Mouse (Mus musculus): ENCODE results near the gene Gm20458. TPM values are rescaled to one million over a fixed set of nuclear protein-coding genes. Genes with fewer than 3 reads are reported as not detected.

The Gm20458 gene
- polyA plus RNA-seq, 1 experiment from 2014 or later, result 17.9 TPM

GRCm38 (mm10) chr2:164445399-164446085 lies 15.2 kb upstream of the Gm20458 start:
- whole genome bisulfite sequencing, result 78% methylated on average over 3 of the region's 3 CpGs
- H3K4me2 ChIP-seq, result no peak overlapping the region
- ATAC-seq (ENCODE audit: insufficient read depth, low FRiP score, low read depth), result no peak
- H3K27me3 ChIP-seq (replicated peaks), result no peaks in the 10 kb centered on the region
- H3K9ac ChIP-seq, result no peak overlapping the region
- H3K9me3 ChIP-seq, result no peaks in the 10 kb centered on the region
- no peaks in the 10 kb centered on the region for H3K36me3 ChIP-seq
- peaks cover 18% of the 10 kb centered on the region for H3K4me1 ChIP-seq
- no peak overlapping the region for H3K27ac ChIP-seq
- H3K4me3 ChIP-seq (replicated peaks), result no peak overlapping the region

GRCm38 (mm10) chr2:164446086-164446469 lies 14.7 kb upstream of the Gm20458 start:
- no peaks in the 10 kb centered on the region for H3K36me3 ChIP-seq
- no peak overlapping the region for H3K9ac ChIP-seq
- H3K27me3 ChIP-seq (replicated peaks), result no peaks in the 10 kb centered on the region
- peaks cover 18% of the 10 kb centered on the region for H3K4me1 ChIP-seq
- no peak overlapping the region for H3K4me2 ChIP-seq
- H3K9me3 ChIP-seq, result no peaks in the 10 kb centered on the region
- no peak for ATAC-seq (ENCODE audit: insufficient read depth, low FRiP score, low read depth)
- WGBS, result 66% methylated on average over 3 of the region's 3 CpGs
- no peak overlapping the region for H3K4me3 ChIP-seq (replicated peaks)
- no peak overlapping the region for H3K27ac ChIP-seq

- Histone ChIP-seq H3K4me3 (replicated peaks) (no peak overlapping the region), H3K9ac (no peak overlapping the region), H3K4me1 (peaks cover 9% of the 10 kb centered on the region), H3K9me3 (no peaks in the 10 kb centered on the region), H3K4me2 (no peak overlapping the region), H3K27ac (no peak overlapping the region), H3K27me3 (replicated peaks) (no peaks in the 10 kb centered on the region), H3K36me3 (no peaks in the 10 kb centered on the region)
- 90% methylated on average over 1 of the region's 1 CpGs for WGBS
- no peak for ATAC-seq (ENCODE audit: insufficient read depth, low FRiP score, low read depth)
Measured at GRCm38 (mm10) chr2:164448140-164448539, 12.6 kb upstream of the Gm20458 start.

GRCm38 (mm10) chr2:164448921-164449320 lies 11.8 kb upstream of the Gm20458 start:
- WGBS, result 56% methylated on average over 5 of the region's 5 CpGs
- H3K27ac ChIP-seq, result no peak overlapping the region

GRCm38 (mm10) chr2:164449341-164450042 lies 11.3 kb upstream of the Gm20458 start:
- Histone ChIP-seq H3K27me3 (replicated peaks) (no peaks in the 10 kb centered on the region), H3K4me3 (replicated peaks) (no peak overlapping the region), H3K4me2 (no peak overlapping the region), H3K9ac (no peak overlapping the region), H3K4me1 (peaks cover 5% of the 10 kb centered on the region; the same call in 1 of the 2 replicates), H3K27ac (no peak overlapping the region), H3K9me3 (no peaks in the 10 kb centered on the region), H3K36me3 (no peaks in the 10 kb centered on the region)
- ATAC-seq (ENCODE audit: insufficient read depth, low FRiP score, low read depth), result no peak
- 77% methylated on average over 14 of the region's 14 CpGs for WGBS

More at GRCm38 (mm10) chr2:164448921-164449320, 11.8 kb upstream of the Gm20458 start:
- Histone ChIP-seq H3K4me2 (no peak overlapping the region), H3K4me1 (peaks cover 3% of the 10 kb centered on the region; the same call in 1 of the 2 replicates), H3K9ac (no peak overlapping the region), H3K36me3 (no peaks in the 10 kb centered on the region), H3K9me3 (no peaks in the 10 kb centered on the region), H3K27me3 (replicated peaks) (no peaks in the 10 kb centered on the region), H3K4me3 (replicated peaks) (no peak overlapping the region)
- ATAC-seq (ENCODE audit: insufficient read depth, low FRiP score, low read depth), result no peak

- WGBS, result 56% methylated on average over 13 of the region's 13 CpGs
- Histone ChIP-seq H3K36me3 (no peaks in the 10 kb centered on the region), H3K9ac (no peak overlapping the region), H3K9me3 (no peaks in the 10 kb centered on the region), H3K4me1 (peaks cover 26% of the 10 kb centered on the region), H3K4me3 (replicated peaks) (no peak overlapping the region), H3K27me3 (replicated peaks) (no peaks in the 10 kb centered on the region), H3K27ac (no peak overlapping the region), H3K4me2 (no peak overlapping the region)
- no peak for ATAC-seq (ENCODE audit: insufficient read depth, low FRiP score, low read depth)
Measured at GRCm38 (mm10) chr2:164452000-164452676, 8.6 kb upstream of the Gm20458 start.

- H3K4me1 ChIP-seq, result peaks cover 26% of the 10 kb centered on the region
- no peak overlapping the region for H3K9ac ChIP-seq
- no peaks in the 10 kb centered on the region for H3K27me3 ChIP-seq (replicated peaks)
- no peak overlapping the region for H3K4me3 ChIP-seq (replicated peaks)
- H3K36me3 ChIP-seq, result no peaks in the 10 kb centered on the region
- ATAC-seq (ENCODE audit: insufficient read depth, low FRiP score, low read depth), result no peak
- H3K27ac ChIP-seq, result no peak overlapping the region
- WGBS, result 66% methylated on average over 14 of the region's 14 CpGs
- no peaks in the 10 kb centered on the region for H3K9me3 ChIP-seq
- H3K4me2 ChIP-seq, result no peak overlapping the region
Measured at GRCm38 (mm10) chr2:164453047-164453757, 7.6 kb upstream of the Gm20458 start.

GRCm38 (mm10) chr2:164453887-164454500 lies 6.8 kb upstream of the Gm20458 start:
- no peak for ATAC-seq (ENCODE audit: insufficient read depth, low FRiP score, low read depth)
- Histone ChIP-seq H3K9ac (no peak overlapping the region), H3K27ac (0 out of 2 replicates have a peak overlapping the region, but pooled peaks have one; percentile 79), H3K4me2 (no peak overlapping the region), H3K36me3 (no peaks in the 10 kb centered on the region), H3K27me3 (replicated peaks) (no peaks in the 10 kb centered on the region), H3K4me3 (replicated peaks) (no peak overlapping the region), H3K9me3 (no peaks in the 10 kb centered on the region), H3K4me1 (peaks cover 26% of the 10 kb centered on the region)
- WGBS, result 60% methylated on average over 7 of the region's 7 CpGs

GRCm38 (mm10) chr2:164454846-164455245 lies 5.9 kb upstream of the Gm20458 start:
- peaks cover 26% of the 10 kb centered on the region for H3K4me1 ChIP-seq
- H3K4me3 ChIP-seq (replicated peaks), result no peak overlapping the region
- peak; percentile 27 for ATAC-seq (ENCODE audit: insufficient read depth, low FRiP score, low read depth)
- peak overlapping the region; percentile 79 for H3K27ac ChIP-seq
- H3K9ac ChIP-seq, result no peak overlapping the region
- no peaks in the 10 kb centered on the region for H3K36me3 ChIP-seq
- no peak overlapping the region for H3K4me2 ChIP-seq
- H3K27me3 ChIP-seq (replicated peaks), result no peaks in the 10 kb centered on the region
- no peaks in the 10 kb centered on the region for H3K9me3 ChIP-seq
- WGBS, result 58% methylated on average over 10 of the region's 10 CpGs

- 65% methylated on average over 6 of the region's 6 CpGs for WGBS
- H3K4me3 ChIP-seq (replicated peaks), result no peak overlapping the region
- H3K27ac ChIP-seq, result peak overlapping the region; percentile 79
- no peaks in the 10 kb centered on the region for H3K9me3 ChIP-seq
- H3K27me3 ChIP-seq (replicated peaks), result no peaks in the 10 kb centered on the region
- no peak overlapping the region for H3K4me2 ChIP-seq
- H3K4me1 ChIP-seq, result peaks cover 26% of the 10 kb centered on the region
- H3K9ac ChIP-seq, result no peak overlapping the region
- ATAC-seq (ENCODE audit: insufficient read depth, low FRiP score, low read depth), result no peak
- no peaks in the 10 kb centered on the region for H3K36me3 ChIP-seq
Measured at GRCm38 (mm10) chr2:164455421-164456190, 5.2 kb upstream of the Gm20458 start.

GRCm38 (mm10) chr2:164456413-164456812 lies 4.4 kb upstream of the Gm20458 start:
- no peak overlapping the region for H3K4me3 ChIP-seq (replicated peaks)
- ATAC-seq (ENCODE audit: insufficient read depth, low FRiP score, low read depth), result no peak

More at GRCm38 (mm10) chr2:164456413-164456812, 4.4 kb upstream of the Gm20458 start:
- Histone ChIP-seq H3K4me1 (peaks cover 26% of the 10 kb centered on the region), H3K27me3 (replicated peaks) (no peaks in the 10 kb centered on the region), H3K4me2 (peak overlapping the region; percentile 42), H3K9ac (no peak overlapping the region), H3K9me3 (no peaks in the 10 kb centered on the region), H3K27ac (peak overlapping the region; percentile 79), H3K36me3 (no peaks in the 10 kb centered on the region)
- 68% methylated on average over 1 of the region's 1 CpGs for WGBS
